Mouse (Mus musculus): ENCODE data around the gene Angptl1. TPM values are rescaled to one million over a fixed set of nuclear protein-coding genes. Genes with fewer than 3 reads are reported as not detected.

Gene Angptl1
- polyA plus RNA-seq, 1 experiment from 2014 or later, result 0.69 TPM

DNA sequence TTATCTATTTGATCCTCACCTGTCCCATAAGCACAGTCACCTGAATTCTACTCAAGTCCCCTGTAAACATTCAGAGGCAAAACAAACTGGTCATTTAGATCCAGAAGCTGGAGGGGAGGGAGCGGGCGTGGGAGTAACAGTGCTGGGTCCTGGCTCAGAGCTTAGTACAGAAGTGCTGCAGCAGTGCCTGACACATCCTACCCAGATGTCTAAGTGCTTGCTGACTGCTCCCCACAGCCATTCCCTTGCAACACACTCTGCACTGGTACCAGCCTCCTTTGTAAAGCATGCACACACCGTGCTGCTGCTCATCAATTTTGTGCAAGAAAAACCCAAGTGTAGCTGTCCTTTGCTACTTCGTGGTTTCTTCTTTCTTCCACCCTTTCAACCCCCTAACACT lies 8.7 kb downstream of the Angptl1 start:
- H3K4me3 ChIP-seq (replicated peaks), result no peak overlapping the region
- H3K4me2 ChIP-seq, result no peak overlapping the region
- no peaks in the 10 kb centered on the region for H3K4me1 ChIP-seq (replicated peaks)
- H3K27ac ChIP-seq (replicated peaks), result no peak overlapping the region
- no peaks in the 10 kb centered on the region for H3K9me3 ChIP-seq (replicated peaks)
- ATAC-seq (ENCODE audit: insufficient read depth), result no peak
- H3K27me3 ChIP-seq, result no peaks in the 10 kb centered on the region
- H3K36me3 ChIP-seq (replicated peaks), result 0 out of 2 replicates have a peak, but pooled peaks cover 4% of the 10 kb centered on the region
- 62% methylated on average over 4 of the region's 4 CpGs for WGBS (ENCODE audit: insufficient replicate concordance)
- no peak overlapping the region for H3K9ac ChIP-seq

DNA sequence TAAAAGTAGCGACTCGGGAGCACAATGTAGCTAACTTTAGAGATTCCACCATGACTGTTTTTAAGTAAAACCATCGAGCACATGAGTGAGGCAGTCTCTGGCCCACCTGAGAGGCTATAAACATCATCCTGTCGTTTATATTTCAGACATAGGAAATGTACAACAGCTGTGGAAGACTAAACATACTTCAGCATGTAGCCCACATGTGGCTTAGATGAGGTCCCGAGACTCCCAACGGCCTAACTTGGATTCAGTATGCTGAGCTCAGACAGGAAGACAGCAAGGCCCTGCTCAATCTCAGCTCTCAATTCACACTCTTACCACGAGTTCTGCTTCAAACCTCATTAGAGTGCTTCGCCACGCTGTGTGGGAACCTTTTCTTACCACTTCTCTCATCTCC lies 14.0 kb downstream of the Angptl1 start:
- no peak overlapping the region for H3K4me3 ChIP-seq (replicated peaks)
- no peak overlapping the region for H3K4me2 ChIP-seq
- H3K27ac ChIP-seq (replicated peaks), result no peak overlapping the region
- no peaks in the 10 kb centered on the region for H3K4me1 ChIP-seq (replicated peaks)
- H3K36me3 ChIP-seq (replicated peaks), result no peaks in the 10 kb centered on the region
- H3K9me3 ChIP-seq (replicated peaks), result no peaks in the 10 kb centered on the region
- 66% methylated on average over 9 of the region's 9 CpGs for WGBS (ENCODE audit: insufficient replicate concordance)
- no peak overlapping the region for H3K9ac ChIP-seq
- ATAC-seq (ENCODE audit: insufficient read depth), result no peak
- H3K27me3 ChIP-seq, result no peaks in the 10 kb centered on the region

DNA sequence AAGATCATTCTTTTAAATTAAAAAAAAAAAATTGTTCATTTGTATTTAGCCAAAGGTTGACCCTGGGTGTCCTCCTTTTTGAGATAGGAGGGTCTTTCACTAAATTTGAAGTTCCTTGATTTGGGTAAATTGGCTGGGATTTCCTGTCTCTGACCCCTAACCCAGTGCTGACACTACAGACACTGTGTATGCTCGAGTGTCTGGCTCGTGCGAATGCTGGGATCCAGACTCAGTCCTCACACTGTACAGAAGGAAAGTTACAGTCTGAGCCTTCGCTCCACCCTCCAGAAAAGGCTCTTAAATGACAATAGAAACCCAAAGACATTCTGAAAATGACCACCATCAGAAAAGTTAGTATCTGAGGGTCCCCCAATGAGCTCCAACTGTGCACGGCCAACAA lies 14.5 kb downstream of the Angptl1 start:
- no peaks in the 10 kb centered on the region for H3K36me3 ChIP-seq (replicated peaks)
- no peak for ATAC-seq (ENCODE audit: insufficient read depth)
- no peaks in the 10 kb centered on the region for H3K4me1 ChIP-seq (replicated peaks)
- no peak overlapping the region for H3K9ac ChIP-seq
- H3K4me2 ChIP-seq, result no peak overlapping the region
- no peak overlapping the region for H3K27ac ChIP-seq (replicated peaks)
- WGBS (ENCODE audit: insufficient replicate concordance), result 76% methylated on average over 5 of the region's 5 CpGs
- H3K27me3 ChIP-seq, result no peaks in the 10 kb centered on the region
- H3K9me3 ChIP-seq (replicated peaks), result no peaks in the 10 kb centered on the region
- no peak overlapping the region for H3K4me3 ChIP-seq (replicated peaks)

DNA sequence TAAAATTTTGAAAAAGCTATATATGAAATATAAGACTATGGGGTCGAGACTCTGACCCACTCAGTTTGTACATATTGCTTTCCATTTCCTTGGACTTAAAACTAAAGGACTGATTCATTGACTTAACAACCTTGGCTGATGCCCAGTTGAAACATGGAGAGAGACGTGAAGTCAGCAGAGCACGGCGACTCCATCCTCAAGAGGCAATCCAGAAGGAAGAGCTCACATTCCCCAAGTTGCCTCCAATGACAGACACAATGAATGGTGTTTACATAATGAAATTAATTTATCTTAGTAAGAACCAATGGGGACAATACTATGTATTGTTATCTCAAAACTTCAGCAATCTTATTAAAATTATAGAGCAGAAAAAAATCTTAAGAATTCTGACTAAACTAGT lies 16.2 kb downstream of the Angptl1 start:
- H3K4me3 ChIP-seq (replicated peaks), result no peak overlapping the region
- no peaks in the 10 kb centered on the region for H3K9me3 ChIP-seq (replicated peaks)
- peaks cover 3% of the 10 kb centered on the region; the same call in 1 of the 2 replicates for H3K4me1 ChIP-seq (replicated peaks)
- H3K27me3 ChIP-seq, result no peaks in the 10 kb centered on the region
- H3K27ac ChIP-seq (replicated peaks), result no peak overlapping the region
- ATAC-seq (ENCODE audit: insufficient read depth), result no peak
- 83% methylated on average over 4 of the region's 4 CpGs for WGBS (ENCODE audit: insufficient replicate concordance)
- no peaks in the 10 kb centered on the region for H3K36me3 ChIP-seq (replicated peaks)
- no peak overlapping the region for H3K4me2 ChIP-seq
- no peak overlapping the region for H3K9ac ChIP-seq

DNA sequence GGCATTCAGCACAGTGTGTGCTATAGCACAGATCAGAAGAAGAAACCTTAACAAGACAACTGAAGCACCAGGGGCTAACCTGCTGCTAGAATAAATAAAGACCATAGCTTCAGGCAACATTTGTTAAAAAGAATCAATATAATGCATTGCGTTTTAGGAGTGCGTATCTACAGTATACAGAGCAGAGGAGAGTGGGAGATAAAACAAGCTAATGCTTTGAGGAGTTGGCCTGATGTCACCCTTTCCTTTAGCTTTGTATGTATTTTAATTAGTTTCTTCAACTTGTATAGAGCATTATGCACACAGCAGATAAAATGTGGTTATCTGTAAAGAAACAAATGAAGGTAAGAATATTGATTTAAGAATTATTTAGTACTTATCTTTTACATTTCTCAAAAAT lies 18.3 kb downstream of the Angptl1 start:
- Histone ChIP-seq H3K27ac (replicated peaks) (no peak overlapping the region), H3K4me1 (replicated peaks) (peaks cover 7% of the 10 kb centered on the region), H3K9ac (no peak overlapping the region), H3K27me3 (no peaks in the 10 kb centered on the region), H3K4me2 (no peak overlapping the region), H3K36me3 (replicated peaks) (no peaks in the 10 kb centered on the region), H3K4me3 (replicated peaks) (no peak overlapping the region), H3K9me3 (replicated peaks) (no peaks in the 10 kb centered on the region)
- no peak for ATAC-seq (ENCODE audit: insufficient read depth)
- 55% methylated on average over 2 of the region's 2 CpGs for WGBS (ENCODE audit: insufficient replicate concordance)

DNA sequence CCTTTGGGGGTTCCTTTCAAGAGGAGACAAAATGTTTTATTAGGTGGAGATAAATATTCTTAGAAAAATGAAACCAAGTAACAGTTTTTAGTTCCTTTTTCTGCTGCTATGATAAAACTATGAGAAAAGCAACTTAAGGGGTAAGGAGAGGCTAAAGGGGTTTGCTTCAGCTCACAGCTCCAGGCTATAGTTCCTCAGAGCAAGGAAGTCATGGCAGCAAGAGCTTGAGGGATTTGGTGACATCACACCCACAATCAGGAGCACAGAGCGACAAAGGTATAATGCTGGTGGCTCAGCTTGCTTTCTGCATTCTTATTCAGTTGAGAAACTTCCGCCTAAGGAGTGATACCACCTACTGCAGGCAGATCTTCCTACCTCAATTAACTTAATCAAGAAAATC lies 20.8 kb downstream of the Angptl1 start:
- H3K9ac ChIP-seq, result no peak overlapping the region
- H3K27me3 ChIP-seq, result no peaks in the 10 kb centered on the region
- ATAC-seq (ENCODE audit: insufficient read depth), result no peak
- H3K36me3 ChIP-seq (replicated peaks), result no peaks in the 10 kb centered on the region
- H3K27ac ChIP-seq (replicated peaks), result no peak overlapping the region
- no peak overlapping the region for H3K4me3 ChIP-seq (replicated peaks)
- WGBS (ENCODE audit: insufficient replicate concordance), result 75% methylated on average over 2 of the region's 2 CpGs
- H3K4me2 ChIP-seq, result no peak overlapping the region
- H3K9me3 ChIP-seq (replicated peaks), result no peaks in the 10 kb centered on the region
- H3K4me1 ChIP-seq (replicated peaks), result peaks cover 12% of the 10 kb centered on the region

DNA sequence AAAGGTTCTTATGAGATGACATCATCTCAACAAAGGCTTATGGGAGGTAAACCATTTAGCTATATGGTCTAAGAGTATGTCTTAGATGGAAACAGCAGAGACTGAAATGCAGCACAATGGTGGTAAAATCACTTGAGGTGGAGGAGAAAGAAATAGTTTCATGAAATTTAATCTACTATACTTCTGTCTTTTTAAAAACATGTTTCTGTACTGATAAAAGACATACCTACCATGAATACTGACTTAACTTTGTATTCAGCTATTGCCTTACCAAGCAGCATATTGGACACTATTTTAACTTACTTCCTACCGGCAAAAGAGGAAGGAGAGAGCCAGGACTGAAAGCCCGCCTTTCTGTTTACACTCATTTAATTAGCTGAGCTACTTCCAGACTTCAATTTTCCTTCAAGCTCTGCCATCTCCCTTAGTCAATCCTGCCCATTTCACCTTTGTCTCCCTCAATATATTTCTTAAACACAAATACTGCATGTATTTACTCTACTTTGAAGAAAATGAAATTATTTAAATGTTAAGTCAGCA lies 21.4 kb downstream of the Angptl1 start:
- Histone ChIP-seq H3K4me3 (replicated peaks) (no peak overlapping the region), H3K27ac (replicated peaks) (no peak overlapping the region), H3K9ac (no peak overlapping the region), H3K27me3 (no peaks in the 10 kb centered on the region), H3K4me2 (0 out of 2 replicates have a peak overlapping the region, but pooled peaks have one; percentile 18), H3K4me1 (replicated peaks) (peaks cover 12% of the 10 kb centered on the region), H3K9me3 (replicated peaks) (no peaks in the 10 kb centered on the region), H3K36me3 (replicated peaks) (no peaks in the 10 kb centered on the region)
- WGBS (ENCODE audit: insufficient replicate concordance), result 29% methylated on average over 2 of the region's 2 CpGs
- ATAC-seq (ENCODE audit: insufficient read depth), result no peak

DNA sequence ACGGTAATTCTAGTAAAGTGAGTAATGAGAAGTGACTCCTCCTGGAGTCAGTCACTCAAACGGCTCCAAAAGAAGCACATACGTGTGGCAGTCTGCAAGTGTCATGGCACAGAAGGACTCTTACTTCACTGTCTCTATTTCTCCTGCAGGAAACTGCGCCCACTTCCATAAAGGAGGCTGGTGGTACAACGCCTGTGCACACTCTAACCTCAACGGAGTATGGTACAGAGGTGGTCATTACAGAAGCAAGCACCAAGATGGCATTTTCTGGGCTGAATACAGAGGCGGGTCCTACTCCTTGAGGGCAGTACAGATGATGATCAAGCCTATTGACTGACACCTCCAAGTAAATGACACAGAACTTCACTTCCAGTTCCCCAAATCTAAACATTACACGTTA lies 21.9 kb downstream of the Angptl1 start:
- 0 out of 2 replicates have a peak overlapping the region, but pooled peaks have one; percentile 18 for H3K4me2 ChIP-seq
- ATAC-seq (ENCODE audit: insufficient read depth), result no peak
- peaks cover 12% of the 10 kb centered on the region for H3K4me1 ChIP-seq (replicated peaks)
- 47% methylated on average over 8 of the region's 8 CpGs for WGBS (ENCODE audit: insufficient replicate concordance)
- no peak overlapping the region for H3K9ac ChIP-seq
- H3K27me3 ChIP-seq, result no peaks in the 10 kb centered on the region
- H3K27ac ChIP-seq (replicated peaks), result no peak overlapping the region
- H3K4me3 ChIP-seq (replicated peaks), result no peak overlapping the region
- no peaks in the 10 kb centered on the region for H3K36me3 ChIP-seq (replicated peaks)
- H3K9me3 ChIP-seq (replicated peaks), result no peaks in the 10 kb centered on the region

DNA sequence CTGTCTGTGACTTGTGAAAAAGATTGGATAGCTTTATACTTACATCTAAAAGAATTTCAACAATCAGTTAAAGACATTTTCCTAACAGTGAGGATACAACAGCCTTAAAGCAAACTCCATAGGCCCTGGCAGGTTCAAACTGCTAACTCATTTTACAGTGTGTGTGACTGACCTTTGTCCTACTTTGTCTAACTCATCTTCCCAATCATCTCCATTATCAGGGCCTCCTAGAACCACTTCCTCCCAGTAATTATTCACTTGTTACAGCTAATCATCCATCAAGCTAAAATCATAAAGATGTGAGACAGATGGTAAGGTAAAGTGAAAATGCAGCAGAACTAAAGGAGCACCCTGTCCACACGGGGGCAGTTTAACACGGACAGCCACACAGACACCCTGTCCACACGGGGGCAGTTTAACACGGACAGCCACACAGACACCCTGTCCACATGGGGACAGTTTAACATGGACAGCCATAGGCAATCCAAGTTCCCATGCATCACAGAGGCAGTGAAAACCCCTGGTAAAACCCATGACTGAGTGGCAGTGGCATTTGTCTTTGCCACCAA lies 23.2 kb downstream of the Angptl1 start:
- H3K9me3 ChIP-seq (replicated peaks), result no peaks in the 10 kb centered on the region
- no peak overlapping the region for H3K4me2 ChIP-seq
- WGBS (ENCODE audit: insufficient replicate concordance), result 22% methylated on average over 4 of the region's 4 CpGs
- no peak overlapping the region for H3K9ac ChIP-seq
- no peak for ATAC-seq (ENCODE audit: insufficient read depth)
- no peak overlapping the region for H3K27ac ChIP-seq (replicated peaks)
- H3K4me1 ChIP-seq (replicated peaks), result peaks cover 12% of the 10 kb centered on the region
- H3K27me3 ChIP-seq, result no peaks in the 10 kb centered on the region
- no peaks in the 10 kb centered on the region for H3K36me3 ChIP-seq (replicated peaks)
- no peak overlapping the region for H3K4me3 ChIP-seq (replicated peaks)

DNA sequence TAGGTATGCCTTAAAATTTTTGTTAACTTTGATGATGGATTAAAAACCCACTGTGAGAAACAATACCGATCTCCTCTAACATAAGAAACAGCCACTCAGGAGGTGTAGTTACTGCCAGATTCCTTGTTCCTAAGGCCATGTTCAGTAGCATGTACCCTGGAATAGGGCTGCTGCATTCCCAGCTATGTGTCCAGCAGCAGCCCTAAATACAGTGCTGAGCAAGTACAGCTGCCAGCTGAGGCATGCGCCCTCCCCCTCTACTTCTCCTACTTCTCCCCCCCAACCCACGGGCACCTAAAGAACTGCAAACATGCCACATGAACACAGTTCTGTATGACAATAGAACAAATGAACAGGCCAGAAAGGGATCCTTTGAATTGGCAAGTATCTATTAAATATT lies 25.4 kb downstream of the Angptl1 start:
- no peak for ATAC-seq (ENCODE audit: insufficient read depth)
- Histone ChIP-seq H3K4me2 (no peak overlapping the region), H3K27me3 (no peaks in the 10 kb centered on the region), H3K27ac (replicated peaks) (no peak overlapping the region), H3K36me3 (replicated peaks) (no peaks in the 10 kb centered on the region), H3K4me3 (replicated peaks) (no peak overlapping the region), H3K9me3 (replicated peaks) (no peaks in the 10 kb centered on the region), H3K9ac (no peak overlapping the region), H3K4me1 (replicated peaks) (peaks cover 12% of the 10 kb centered on the region)
- WGBS (ENCODE audit: insufficient replicate concordance), result 71% methylated on average over 3 of the region's 3 CpGs

DNA sequence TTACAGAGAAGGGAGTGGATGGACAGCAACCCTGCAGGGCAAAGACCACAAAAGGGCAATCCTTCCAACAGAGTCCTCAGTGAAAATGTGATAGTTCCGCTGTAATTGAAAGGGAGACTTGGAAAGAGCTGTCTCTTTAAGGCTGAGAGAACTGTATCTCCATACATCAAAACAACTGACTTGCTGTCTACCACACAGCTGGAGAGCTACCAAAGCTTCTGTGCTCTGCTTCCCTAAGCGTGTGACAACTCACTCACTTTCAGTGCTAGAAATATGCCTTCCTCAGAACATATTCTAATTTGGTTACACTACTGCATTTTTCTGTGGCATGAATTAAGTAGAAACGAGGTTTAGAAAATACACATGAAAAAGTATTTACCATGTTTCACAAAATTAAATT lies 25.9 kb downstream of the Angptl1 start:
- H3K4me2 ChIP-seq, result no peak overlapping the region
- no peak overlapping the region for H3K9ac ChIP-seq
- 69% methylated on average over 3 of the region's 3 CpGs for WGBS (ENCODE audit: insufficient replicate concordance)
- peaks cover 12% of the 10 kb centered on the region for H3K4me1 ChIP-seq (replicated peaks)
- no peaks in the 10 kb centered on the region for H3K27me3 ChIP-seq
- no peak for ATAC-seq (ENCODE audit: insufficient read depth)
- no peak overlapping the region for H3K27ac ChIP-seq (replicated peaks)
- no peak overlapping the region for H3K4me3 ChIP-seq (replicated peaks)
- H3K36me3 ChIP-seq (replicated peaks), result no peaks in the 10 kb centered on the region
- no peaks in the 10 kb centered on the region for H3K9me3 ChIP-seq (replicated peaks)

DNA sequence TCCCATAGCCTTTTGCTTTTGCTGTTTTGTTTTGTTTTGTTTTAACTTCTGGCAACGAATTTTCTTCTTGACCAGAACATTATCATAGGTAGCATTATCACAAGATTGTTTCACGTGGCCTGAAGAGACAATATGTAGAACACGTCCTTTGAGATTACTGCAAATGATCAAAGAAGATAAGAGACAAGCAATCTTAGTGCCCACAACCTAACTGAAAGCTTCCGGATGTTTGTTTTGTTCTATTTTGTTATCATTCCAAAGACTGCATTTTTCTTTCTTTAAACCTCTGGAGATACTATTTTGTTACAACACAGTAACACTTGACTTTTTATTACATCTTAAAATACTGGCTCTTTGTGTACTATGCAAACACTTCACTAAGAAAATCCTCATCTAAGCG lies 31.7 kb downstream of the Angptl1 start:
- Histone ChIP-seq H3K4me2 (no peak overlapping the region), H3K36me3 (replicated peaks) (no peaks in the 10 kb centered on the region), H3K4me3 (replicated peaks) (no peak overlapping the region), H3K9me3 (replicated peaks) (no peaks in the 10 kb centered on the region), H3K27me3 (no peaks in the 10 kb centered on the region), H3K9ac (no peak overlapping the region), H3K27ac (replicated peaks) (no peak overlapping the region), H3K4me1 (replicated peaks) (no peaks in the 10 kb centered on the region; the same call in 1 of the 2 replicates)
- 47% methylated on average over 5 of the region's 5 CpGs for WGBS (ENCODE audit: insufficient replicate concordance)
- ATAC-seq (ENCODE audit: insufficient read depth), result no peak
